In genomic region chr1:177981276-177981675, GRCm38 (mm10) we compare ENCODE assay signal across 23 mouse cellular contexts. TPM values are rescaled to one million over a fixed set of nuclear protein-coding genes. Genes with fewer than 3 reads are reported as not detected.
"Had no signal": no experiment of that assay in that cellular context is flagged by ENCODE, and none has a peak within 500 bp of the region (broad histone marks: within the 10 kb centered on the region; RNA-seq: fewer than 3 reads in every experiment).

No protein-coding gene starts in this region.

- H3K36me3 ChIP-seq: heart, embryonic 12.5 days; hindbrain, embryonic 10.5 days; hindbrain, embryonic 12.5 days; hindbrain, embryonic 15.5 days; limb, embryonic 10.5 days; limb, embryonic 12.5 days; liver, embryonic 13.5 days had no signal

- H3K27me3 ChIP-seq: heart, embryonic 12.5 days; hindbrain, embryonic 12.5 days; hindbrain, embryonic 15.5 days; limb, embryonic 12.5 days; liver, embryonic 13.5 days had no signal

- H3K27ac ChIP-seq: heart, adult 2 months; hindbrain, embryonic 10.5 days; hindbrain, embryonic 12.5 days; hindbrain, embryonic 15.5 days; hindbrain, postnatal 0 days; layer of hippocampus, adult 2 months; left cerebral cortex, adult 2 months; limb, embryonic 10.5 days; limb, embryonic 12.5 days; liver, embryonic 13.5 days had no signal

- H3K9me3 ChIP-seq: heart, embryonic 12.5 days; hindbrain, embryonic 10.5 days; hindbrain, embryonic 12.5 days; hindbrain, embryonic 15.5 days; limb, embryonic 10.5 days; limb, embryonic 12.5 days; liver, embryonic 13.5 days had no signal

- H3K4me1 ChIP-seq: hindbrain, embryonic 12.5 days; limb, embryonic 12.5 days had no signal

- H3K4me2 ChIP-seq: heart, embryonic 12.5 days; hindbrain, embryonic 12.5 days; hindbrain, embryonic 15.5 days; limb, embryonic 12.5 days; liver, embryonic 11.5 days; liver, embryonic 13.5 days had no signal

- DNase-seq: gastrocnemius, postnatal 14 days; gastrocnemius, postnatal 36 days; heart, adult 2 months; heart, postnatal 10 days; heart, postnatal 4 days; kidney, adult 18-20 months; kidney, adult 8-10 months; kidney, postnatal 10 days; kidney, postnatal 25 days; kidney, postnatal 4 days; liver; liver, embryonic 13.5 days had no signal

- H3K9ac ChIP-seq: heart, embryonic 12.5 days; hindbrain, embryonic 12.5 days; hindbrain, embryonic 15.5 days; limb, embryonic 12.5 days; liver, embryonic 13.5 days had no signal

- ATAC-seq: hindbrain, postnatal 0 days; intestine, postnatal 0 days had no signal

- H3K4me3 ChIP-seq: heart, adult 2 months; heart, embryonic 12.5 days; hindbrain, embryonic 10.5 days; hindbrain, embryonic 12.5 days; hindbrain, embryonic 15.5 days; layer of hippocampus, adult 2 months; left cerebral cortex, adult 2 months; limb, embryonic 10.5 days; limb, embryonic 12.5 days; liver, embryonic 13.5 days had no signal

RNA-seq across cellular contexts. Expression of gene Catspere2, which starts 1.9 kb away (rescaled TPM):
- polyA plus RNA-seq: liver, embryonic 11.5 days; liver, embryonic 13.5 days had no signal
